Mouse (Mus musculus): ENCODE results near the gene Pold1.

Gene Pold1

DNA sequence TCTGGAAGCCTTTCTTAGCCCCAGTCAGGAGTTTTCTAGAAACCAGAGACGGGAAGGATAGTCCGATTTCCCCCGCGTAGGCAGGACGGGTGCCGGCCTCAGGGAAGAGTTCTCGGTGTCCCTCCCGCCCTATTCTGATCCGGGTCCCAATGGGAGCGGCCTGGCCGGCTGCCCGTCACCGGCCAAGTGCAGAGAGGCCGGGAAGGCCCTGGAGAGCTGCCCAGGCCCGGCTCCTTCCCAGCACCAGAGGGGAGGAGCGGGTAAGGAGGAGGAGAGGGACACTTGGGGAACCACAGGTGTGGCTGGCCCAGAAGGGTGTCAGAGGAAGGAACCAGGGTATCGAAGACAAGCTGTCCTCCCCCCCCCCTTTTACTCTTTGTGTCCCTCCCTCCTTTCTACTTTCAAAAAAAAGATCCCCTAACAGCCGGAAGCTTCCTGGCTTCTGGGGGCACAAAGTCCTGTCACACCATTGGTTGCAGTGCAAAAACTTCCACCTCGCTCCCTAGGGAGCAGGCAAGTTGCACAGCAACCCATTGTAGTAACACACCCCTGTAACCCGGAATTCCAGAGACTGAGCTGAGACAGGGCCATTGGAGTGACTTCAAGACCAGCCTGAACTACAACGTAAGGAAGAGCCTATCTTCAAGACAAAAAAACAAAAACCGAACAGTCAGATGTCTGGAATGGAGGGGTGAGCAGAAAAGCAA is 23.4 kb downstream of the Pold1 start:
- peak; percentile 84 for DNase-seq (ENCODE audit: low spot score)

DNA sequence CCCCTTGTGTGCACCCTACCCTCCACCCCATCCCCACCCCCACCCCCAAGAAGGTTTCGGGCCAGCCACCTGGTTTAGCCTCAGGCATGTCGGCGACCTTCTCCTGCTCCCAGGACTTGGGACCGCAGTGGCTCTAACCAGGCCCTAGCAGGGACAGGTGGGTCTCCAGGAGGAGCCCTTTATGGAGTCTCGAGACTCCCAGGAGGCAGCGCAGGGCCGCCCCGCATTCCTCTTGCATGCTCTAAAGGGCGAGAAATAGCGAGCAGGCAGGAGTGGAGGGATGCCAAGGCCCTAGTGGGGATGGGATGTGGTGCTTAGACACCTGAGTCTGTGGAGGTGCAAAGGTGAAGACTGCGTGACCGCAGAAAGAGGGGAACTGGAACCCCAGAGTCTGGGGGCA is 24.1 kb downstream of the Pold1 start, which contains the start of gene Mybpc2:
Gene Mybpc2, minus strand, starts transcription at position 155 of the 400 bp plus-strand sequence.
- DNase-seq (ENCODE audit: low spot score), result no peak

DNA sequence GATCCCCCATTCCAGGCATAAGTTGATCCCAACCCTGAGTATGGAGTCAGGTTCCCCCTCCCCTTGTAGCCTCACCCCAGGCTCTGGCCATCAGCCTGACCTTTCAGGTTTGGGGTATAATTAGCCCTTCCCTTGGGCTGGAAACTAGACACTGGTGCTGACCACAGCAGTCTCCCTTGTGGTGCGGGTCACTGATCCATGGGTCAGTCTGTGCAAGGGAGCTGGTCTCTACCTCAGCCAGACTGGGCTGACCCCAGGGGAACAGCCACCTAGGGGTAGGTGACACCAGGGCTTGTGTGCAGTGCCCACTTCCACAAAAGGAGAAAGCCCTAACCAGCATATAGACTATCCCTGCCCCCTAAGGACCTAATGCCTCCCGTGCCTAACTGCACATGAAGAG is 25.6 kb downstream of the Pold1 start:
- DNase-seq (ENCODE audit: low spot score), result no peak

DNA sequence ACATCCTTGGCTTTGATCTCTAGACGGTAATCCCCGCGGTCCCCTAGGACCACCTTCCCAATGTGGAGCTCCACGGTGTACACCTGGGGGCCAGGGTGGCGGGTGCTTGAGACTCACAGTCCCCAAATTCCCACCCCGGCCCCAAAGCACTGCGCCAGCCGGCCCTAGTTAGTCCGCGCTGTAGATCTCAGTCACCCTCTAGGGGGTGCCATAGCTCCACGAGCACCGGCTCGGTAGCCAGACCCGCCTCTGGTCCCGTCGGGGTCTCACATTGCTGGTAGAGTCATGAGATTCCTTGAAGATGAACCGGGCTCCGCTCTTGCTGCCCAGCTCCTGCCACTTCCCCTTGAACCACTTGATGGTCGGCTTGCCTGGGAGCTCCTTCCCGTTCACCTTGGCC is 26.9 kb downstream of the Pold1 start:
- DNase-seq (ENCODE audit: low spot score), result no peak

DNA sequence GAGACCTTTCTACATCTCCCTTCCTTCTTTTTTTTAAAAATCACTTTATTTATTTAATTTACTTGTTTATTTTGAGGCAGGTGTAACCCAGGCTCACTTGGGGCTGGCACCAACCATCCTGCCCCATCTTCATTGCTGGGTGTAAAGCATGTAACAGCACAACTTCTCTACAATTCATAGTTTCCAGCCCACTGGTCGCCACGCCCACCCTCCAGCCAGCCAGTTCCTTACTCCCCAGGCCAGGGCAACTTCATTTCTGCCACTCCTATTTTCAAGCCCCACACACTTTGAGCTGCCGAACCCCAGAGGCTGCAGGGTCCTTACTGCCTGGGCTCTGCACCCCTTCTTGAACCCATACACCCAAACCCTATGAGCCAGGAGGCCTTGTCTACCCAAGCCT is 27.7 kb downstream of the Pold1 start:
- DNase-seq (ENCODE audit: low spot score), result no peak

DNA sequence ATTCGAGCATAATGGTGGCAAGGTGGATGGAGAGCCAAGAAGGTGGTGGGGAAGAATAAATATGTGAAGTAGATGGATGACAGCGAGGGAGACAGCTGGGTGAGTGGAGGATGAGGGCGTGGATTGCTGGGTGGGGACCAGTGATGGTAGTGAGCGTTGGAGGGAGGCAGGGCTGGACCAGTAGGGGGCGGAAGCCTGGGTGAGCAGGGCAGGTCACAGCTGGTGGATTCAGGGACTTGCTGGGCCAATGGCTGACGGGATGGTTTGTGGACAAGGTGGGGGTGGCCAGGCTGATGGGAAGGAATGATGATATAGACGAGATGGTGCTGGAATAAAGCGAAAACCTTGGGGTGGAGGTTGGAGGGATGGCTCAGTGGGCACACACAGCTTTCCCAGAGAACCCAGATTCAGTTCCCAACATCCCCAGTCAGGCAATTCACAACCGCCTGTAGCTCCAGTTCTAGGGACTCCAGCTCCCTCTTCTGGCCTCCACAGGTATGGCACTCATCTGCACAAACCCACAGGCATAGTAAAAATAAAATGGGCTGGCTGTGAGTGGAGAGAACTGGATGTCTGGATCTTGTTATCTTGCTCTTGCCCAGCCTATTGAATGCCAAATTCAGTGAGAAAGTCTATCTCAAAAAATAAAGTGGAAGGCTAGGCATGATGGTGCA is 29.3 kb downstream of the Pold1 start:
- DNase-seq (ENCODE audit: low spot score), result no peak

DNA sequence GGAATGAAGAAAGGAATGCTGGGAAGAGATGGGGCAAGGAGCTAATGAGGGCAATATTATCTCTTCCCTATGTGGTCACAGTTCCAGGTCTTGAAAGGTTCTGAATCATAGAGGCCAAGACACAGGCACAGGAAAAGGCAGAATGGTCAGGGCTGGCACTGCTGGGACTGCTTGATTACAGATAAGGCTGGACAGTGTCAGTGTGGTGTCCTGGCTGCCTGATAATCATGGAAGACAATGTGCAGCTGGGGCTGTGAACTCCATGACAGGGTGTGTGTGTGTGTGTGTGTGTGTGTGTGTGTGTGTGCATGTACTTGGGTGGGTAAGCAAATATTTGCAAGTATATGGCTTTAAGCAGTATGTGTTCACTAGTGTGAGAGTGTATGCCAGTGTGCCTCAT is 41.2 kb downstream of the Pold1 start:
- no peak for DNase-seq (ENCODE audit: low spot score)

DNA sequence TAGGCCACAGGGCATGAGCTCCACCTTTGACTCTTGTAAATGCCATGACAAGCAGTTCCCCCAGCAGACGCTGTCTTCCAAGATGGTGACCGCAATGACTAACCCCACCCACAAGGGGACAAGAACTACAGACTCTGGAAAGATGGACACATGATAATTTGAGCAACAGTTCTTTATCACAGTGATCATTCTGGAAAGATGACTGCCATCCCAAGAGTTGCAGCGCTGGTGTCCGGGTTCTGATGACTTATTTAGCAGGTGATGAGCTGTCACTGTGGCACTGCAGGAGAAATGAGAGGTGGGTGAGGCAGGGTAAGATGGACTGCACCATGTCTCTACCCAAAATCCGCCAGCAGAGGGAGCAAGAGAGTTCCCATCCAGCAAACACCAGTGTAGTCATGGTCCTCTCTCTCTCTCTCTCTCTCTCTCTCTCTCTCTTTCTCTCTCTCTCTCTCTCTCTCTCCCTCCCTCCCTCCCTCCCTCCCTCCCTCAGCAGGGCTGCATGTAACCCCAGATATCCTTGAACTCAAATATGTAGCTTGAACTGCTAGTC is 47.0 kb downstream of the Pold1 start:
- DNase-seq (ENCODE audit: low spot score), result peak; percentile 70

DNA sequence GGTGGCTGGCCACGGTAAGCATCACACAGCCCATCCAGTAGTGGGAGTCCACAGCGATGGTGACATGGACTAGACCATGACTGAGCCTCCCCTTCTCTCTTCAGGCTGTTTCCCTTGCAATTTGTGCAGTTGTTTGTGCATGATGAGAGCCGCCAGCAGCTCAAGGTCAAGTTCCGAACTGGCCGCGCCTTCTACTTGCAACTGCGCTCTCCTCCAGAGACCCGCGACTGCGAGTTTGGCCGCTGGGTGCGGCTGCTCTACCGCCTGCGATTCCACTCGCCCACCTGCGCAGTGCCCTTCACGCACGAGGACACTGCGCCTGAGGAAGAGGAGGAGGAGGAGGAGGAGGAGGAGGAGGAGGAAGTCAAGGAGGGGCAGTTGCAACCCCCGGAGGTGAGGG is 48.6 kb downstream of the Pold1 start:
- no peak for DNase-seq (ENCODE audit: low spot score)

DNA sequence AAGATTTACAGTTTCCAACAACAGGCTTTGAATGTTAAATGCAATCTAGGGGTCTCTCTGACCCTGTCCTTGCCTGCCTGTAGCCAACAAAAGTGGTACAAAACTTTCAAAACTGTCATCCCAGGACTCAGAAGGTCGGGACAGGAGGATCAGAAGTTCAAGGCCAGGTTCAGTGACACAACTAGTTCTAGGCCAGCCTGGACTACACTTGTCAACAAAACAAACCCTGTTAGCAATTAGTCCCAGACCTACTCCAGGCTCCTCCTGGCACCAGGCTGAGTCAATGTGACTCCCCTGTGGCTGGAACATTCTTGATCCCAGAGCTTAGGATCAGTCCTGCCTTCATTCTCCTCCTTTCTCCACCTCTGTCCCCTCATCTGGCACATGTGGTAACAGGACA is 49.7 kb downstream of the Pold1 start:
- DNase-seq (ENCODE audit: low spot score), result no peak

DNA sequence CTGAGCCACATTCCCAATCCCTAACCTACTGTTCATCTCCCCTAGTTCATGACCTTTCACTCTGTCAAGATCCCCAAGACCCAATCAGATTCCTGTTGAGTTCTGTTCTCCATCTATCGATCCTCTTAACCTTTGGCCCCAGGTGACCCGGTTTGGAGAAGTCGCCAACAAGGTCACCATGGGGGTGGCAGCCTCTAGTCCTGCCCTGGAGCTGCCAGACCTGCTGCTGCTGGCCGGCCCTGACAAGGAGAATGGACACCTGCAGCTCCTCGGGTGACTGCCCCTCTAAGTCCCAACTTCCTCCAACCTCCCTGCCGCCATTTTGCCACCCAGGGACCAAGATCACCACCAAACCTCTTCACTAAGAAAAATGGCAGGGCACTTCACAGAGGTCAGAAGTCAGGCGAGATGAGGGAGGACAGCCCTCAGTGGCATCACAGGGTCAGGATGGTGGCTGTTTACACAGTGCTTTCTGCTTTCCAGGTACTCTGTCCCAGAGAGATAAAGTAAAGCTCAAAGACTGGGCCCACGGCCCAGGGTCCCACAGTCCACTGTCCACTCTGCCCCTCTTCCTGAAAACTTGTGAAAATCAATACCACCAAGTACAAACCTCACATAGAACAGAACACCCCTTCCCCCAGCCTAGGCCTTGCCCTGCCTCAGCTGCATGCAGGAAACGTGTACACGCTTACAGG is 51.1 kb downstream of the Pold1 start:
- no peak for DNase-seq (ENCODE audit: low spot score)

DNA sequence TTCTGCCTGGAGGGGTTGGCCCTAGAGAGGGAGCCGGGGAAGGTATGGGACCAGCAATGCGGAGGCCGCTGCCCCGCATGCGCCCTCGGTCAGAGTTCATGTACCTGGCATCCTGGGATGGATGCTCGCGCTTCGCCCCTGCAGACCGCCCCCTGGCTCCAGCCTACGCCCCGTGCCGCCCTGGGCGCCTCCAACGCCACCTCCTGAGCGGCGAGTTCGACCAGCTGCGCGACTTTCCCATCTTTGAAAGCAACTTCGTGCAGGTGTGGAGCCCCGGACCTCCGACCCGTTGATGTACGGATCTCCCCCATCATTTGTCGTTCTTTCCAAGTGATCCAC is 51.9 kb downstream of the Pold1 start:
- no peak for DNase-seq (ENCODE audit: low spot score)

DNA sequence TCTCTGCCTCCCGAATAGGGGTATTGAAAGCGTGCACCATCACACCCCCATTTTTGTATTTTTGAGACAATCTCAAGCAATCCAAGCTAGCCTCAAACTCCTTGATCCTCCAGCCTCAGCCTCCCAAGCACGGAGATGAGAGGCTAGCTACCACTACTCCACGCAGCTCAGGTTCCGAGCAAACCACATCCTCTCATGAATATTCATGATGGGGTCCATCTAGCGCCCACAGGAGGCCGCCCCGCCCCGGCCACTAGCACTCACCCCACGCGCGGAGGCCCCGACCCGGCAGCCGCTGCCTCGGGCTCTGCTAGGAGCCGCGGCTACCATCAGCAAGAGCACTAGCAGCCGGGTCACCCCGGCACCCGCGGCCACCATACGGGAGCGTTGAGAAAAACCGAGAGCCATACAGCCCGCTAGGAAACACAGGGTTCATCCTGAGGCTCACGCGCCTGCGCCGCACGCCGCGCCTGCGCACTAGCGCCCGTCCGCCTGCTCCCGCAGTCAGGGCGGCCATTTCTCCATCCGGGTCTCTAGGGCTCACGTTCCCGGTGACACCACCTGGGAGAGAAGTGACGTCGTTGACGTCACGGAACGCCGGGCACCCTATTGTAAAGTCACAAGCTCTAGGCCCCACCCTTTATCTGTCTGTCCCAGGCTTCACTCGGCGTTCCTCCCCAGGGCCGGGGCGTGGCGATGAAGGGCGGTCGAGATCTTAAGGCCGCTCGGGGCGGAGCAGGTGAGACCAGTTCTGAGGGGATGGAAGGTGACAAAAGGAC is 52.5 kb downstream of the Pold1 start, which contains the start of the genes Emc10 and Fam71e1:
Gene Emc10, minus strand, starts transcription at position 538 of the 779 bp plus-strand sequence.
Gene Fam71e1, plus strand, starts transcription at position 590 of the 779 bp plus-strand sequence.
- DNase-seq (ENCODE audit: low spot score), result peak; percentile 96

DNA sequence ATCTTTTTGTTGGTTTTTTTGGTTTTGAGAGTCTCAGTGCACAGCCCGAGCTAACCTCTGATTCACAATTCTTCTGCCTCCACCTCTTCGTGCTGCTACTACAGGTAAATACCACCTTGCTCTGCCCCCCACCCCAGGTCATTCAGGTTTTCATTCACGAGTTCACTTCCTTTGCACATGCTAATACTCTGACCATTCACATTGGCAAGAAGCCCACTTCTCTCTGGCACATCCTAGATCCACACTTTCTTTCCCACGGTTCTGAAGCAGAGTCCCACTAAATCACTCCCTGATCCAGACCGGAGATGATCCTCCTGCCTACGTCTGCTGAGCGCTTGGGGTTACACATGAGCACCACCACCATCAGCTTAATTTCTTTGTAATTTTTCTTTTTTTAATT is 53.6 kb downstream of the Pold1 start:
- no peak for DNase-seq (ENCODE audit: low spot score)

DNA sequence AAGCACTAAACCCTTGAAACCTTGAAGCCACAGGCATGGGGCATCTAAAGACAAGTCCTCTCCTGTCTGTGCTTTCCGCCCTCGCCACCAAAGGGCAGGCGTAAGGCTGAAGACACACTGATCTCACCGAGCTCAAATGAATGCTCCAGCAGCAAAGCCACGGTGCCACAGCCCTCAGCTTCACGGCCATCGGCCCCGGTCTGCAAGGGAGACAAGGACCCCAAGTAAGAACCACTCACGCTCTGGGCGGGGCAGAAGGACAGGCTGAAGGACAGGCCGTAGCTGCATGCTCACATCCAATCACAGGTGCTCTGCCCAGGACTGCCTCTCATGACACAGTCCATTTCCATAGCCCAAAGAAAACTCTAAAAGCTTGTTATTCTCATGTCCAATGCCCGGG is 54.0 kb downstream of the Pold1 start:
- no peak for DNase-seq (ENCODE audit: low spot score)

DNA sequence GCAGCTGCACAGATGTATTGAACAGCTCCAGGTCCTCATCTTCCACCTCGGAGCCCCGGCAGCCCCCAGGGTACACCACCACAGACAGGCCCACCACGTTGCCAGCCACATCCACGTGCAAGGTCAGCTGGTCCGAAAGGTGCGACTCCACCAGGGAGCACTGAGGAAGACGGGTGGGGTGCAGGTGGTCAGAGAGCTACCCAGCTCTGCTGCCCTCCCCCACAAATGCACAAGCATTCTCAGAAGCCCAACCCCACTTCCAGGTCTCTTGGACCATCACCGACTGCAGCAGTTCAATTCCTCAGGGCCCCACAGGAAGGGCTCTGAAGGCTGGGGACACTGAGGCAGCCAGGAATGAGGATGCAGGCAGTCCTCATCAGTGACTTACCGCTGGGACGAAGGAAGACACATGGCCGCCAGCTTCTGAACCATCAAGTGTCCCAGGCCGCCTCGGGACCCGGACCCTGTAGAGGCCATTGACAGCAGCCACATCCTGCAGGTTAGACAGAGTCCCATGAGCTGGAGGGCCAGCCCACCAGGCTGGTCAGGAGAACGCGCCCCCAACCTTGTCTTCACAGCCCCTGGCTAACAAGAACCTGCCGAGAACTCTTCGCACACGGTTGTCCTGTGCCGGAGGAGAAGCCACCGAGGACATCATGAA is 56.4 kb downstream of the Pold1 start:
- no peak for DNase-seq (ENCODE audit: low spot score)

DNA sequence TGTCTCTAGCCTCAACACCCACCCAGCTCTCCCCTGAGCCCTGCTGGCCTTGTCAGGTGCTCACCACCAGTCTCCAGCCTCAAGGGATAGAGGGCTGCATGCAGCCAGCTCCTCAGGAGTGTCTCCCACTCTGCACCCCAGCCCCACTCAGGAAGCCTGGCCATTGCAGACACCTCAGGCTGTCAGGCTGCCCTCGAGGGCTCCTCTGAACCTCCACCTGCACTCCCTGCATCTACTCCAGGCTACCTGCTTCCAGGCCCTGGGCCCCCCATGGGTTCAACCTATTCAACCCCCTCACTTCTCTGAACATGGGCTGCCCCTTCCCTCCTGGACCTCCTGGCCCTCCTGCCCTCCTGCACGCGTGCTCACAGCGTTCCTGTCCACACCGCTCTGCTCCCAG is 57.3 kb downstream of the Pold1 start:
- DNase-seq (ENCODE audit: low spot score), result no peak

DNA sequence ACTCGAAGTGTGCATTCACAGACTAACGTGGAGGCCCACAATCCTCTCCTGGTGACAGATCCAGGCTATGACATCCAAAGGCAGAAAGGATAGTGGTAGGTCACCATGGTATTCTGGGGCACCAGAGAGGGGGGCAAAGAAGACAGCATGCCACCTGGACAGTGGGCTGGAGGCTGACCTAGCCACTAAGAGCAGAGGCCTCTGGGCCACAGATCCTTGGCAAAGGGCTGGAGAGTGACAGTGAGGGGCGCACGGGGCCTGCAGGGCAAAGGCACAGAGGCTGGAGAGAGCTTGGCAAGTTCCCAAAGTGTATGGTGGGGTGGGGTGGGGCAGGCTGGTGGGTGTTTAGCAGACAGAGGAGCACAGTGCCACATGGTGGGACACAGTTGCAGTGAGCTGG is 58.4 kb downstream of the Pold1 start:
- DNase-seq (ENCODE audit: low spot score), result no peak

DNA sequence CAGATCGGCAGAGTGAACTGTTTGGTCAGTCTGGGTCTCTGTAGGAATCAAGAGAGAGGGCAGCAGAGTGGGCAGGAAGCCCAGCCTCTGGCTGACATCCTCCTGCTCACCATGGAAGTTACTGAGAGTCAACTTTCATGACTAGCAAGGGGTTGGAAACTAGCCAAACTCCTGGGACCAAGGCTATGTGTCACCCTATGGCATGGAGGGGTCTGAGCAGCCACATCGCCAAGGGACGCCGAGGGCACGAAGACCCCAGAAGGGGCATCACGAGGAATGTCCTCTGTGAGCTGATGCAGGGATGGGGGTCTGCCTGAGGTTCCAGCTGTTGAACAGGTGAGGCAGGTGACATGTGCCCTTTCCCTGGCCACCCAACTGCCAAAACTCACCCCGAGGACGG is 60.1 kb downstream of the Pold1 start:
- no peak for DNase-seq (ENCODE audit: low spot score)

DNA sequence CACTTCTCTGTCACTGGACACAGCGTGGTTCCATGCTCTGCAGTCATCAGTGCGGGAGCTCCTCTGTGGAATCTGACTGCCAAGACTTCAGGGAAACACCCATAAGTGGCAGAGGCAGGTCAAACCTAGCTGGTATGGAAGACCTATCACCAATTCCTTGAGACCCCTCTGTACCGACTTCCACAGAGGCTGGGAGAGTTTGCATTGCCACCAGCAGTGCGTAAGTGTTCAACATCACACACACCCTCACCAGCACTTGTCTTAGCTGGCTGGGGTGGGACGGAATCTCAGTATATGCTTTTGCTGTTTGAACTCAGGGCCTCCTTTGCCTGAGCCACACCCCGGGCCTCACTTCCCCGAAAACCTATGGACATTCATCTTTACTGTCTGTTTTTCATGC is 60.7 kb downstream of the Pold1 start:
- DNase-seq (ENCODE audit: low spot score), result no peak

DNA sequence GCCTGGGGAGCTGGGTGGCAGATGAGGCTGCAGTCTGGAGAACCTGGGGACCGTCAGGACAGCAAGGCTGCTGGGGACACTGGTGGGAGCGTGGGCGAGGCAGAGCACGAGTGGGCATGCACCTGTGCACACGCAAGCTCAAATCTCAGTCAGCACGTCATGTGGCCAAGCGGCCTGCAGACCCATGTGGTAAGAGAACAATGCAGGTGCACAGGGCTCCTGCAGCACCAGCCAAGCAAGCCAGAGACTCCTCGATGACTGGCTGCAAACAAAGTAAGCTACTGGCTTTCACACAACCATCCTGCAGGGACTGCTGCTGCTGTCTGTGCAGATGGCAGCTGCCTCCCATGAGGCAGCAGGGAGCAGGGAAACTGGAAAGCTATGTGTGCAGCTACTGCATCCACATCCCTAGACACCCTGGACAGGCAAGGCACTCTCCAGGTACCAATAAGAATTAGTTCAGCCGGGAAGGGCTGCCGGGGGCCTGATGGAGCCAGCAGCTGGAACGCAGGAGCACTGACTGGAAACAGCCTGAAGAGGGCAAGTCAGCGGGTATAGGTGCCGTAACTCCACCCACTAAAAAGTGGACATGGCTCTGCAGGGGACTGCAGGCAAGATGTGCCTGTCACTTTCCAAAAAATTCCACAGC is 61.6 kb downstream of the Pold1 start:
- no peak for DNase-seq (ENCODE audit: low spot score)
